Mouse (Mus musculus) C2C12 (cell line): ENCODE data around the gene Pomgnt2.

Experiments
- CTCF ChIP-seq: IDR thresholded peaks from one replicate; pipeline ENCODE4 v1.5.1; 2011; ENCODE audit not compliant: control insufficient read depth, insufficient read depth, insufficient read length
- MYOG ChIP-seq: IDR thresholded peaks from one replicate; pipeline ENCODE4 v1.6.1; 2011; ENCODE audit not compliant: control insufficient read depth, insufficient read length; ENCODE audit errors: extremely low read depth

DNA sequence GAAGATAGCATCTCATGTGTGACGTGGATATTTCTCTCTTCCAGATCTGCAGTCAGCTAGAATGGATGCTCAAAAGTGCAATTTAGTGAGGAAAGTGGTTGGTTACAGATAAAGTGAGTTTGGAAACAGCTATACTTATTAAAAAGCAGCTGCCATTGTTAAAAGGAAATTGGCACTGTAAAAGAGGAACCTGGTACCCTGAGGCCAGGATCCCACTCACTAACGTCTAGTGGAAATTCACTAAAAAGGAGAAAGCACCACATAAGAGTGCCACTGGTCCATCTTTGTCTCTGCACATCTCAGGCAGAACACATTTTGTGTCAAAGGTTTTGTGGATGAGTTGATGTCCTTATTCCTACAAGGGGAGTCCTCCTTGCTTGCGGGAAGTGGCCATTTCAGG lies 53.3 kb downstream of the Pomgnt2 start:
- TF ChIP-seq CTCF (no peak), MYOG (no peak)
